Mouse (Mus musculus) thymus, adult 2 months (tissue): Measurements from ENCODE around the gene Edaradd. TPM values are rescaled to one million over a fixed set of nuclear protein-coding genes. Genes with fewer than 3 reads are reported as not detected.

Experiments used
- DNase-seq: peaks from one replicate; pipeline ENCODE4 v3.0.0; 2021
- H3K27ac ChIP-seq: fragments of 200-500 bp; 2 replicates; pipeline ENCODE4 v1.5.1; 2012; ENCODE audit warnings: low read length, control low read depth; ENCODE audit not compliant: control insufficient read depth, insufficient read depth
- H3K27me3 ChIP-seq: fragments of 200-500 bp; 2 replicates; pipeline ENCODE4 v1.6.1; 2012; ENCODE audit warnings: mild to moderate bottlenecking, low read length, moderate library complexity, mixed read lengths; ENCODE audit not compliant: control insufficient read depth, insufficient read depth
- H3K36me3 ChIP-seq: fragments of 200-500 bp; 2 replicates; pipeline ENCODE4 v1.6.1; 2012; ENCODE audit warnings: mild to moderate bottlenecking, low read length, moderate library complexity; ENCODE audit not compliant: control insufficient read depth, insufficient read depth
- H3K4me1 ChIP-seq: fragments of 200-500 bp; replicated peaks from 2 replicates; pipeline ENCODE4 v1.6.1; 2012; ENCODE audit warnings: low read length; ENCODE audit not compliant: control insufficient read depth, insufficient read depth
- H3K4me3 ChIP-seq: fragments of 200-500 bp; 2 replicates; pipeline ENCODE4 v1.5.1; 2012; ENCODE audit warnings: mild to moderate bottlenecking, low read length, control low read depth, moderate library complexity; ENCODE audit not compliant: control insufficient read depth, insufficient read depth
- CTCF ChIP-seq: fragments of 200-500 bp; IDR thresholded peaks from 2 replicates; pipeline ENCODE4 v1.5.1; 2012; ENCODE audit warnings: mild to moderate bottlenecking, control low read depth, low read length, moderate library complexity, borderline replicate concordance; ENCODE audit not compliant: control insufficient read depth, poor library complexity, insufficient read depth; ENCODE audit errors: extremely low read depth
- POLR2A ChIP-seq: fragments of 200-500 bp; IDR thresholded peaks from 2 replicates; pipeline ENCODE4 v1.6.1; 2012; ENCODE audit warnings: mild to moderate bottlenecking, low read length, control low read depth, moderate library complexity; ENCODE audit not compliant: control insufficient read depth, poor library complexity, insufficient read depth; ENCODE audit errors: extremely low read depth
- WGBS: fragments of 180-500 bp; shearing (Covaris S2); methylation state at CpG from one replicate; pipeline ENCODE4 v1.1.7; 2018; 5-methylcytosine and 5-hydroxymethylcytosine counted together
- polyA plus RNA-seq: library from polyadenylated mRNA; depleted of rRNA; stranded (reverse); fragments of >200 nt; gene quantifications from 2 replicates; pipeline ENCODE4 v1.2.3, GENCODE M21; 2012; rRNA removed

Edaradd gene
- polyA plus RNA-seq, 1 experiment: 9.8 TPM

GRCm38 (mm10) chr13:12433843-12434242 is 86.4 kb downstream of the Edaradd start:
- TF ChIP-seq POLR2A (no peak), CTCF (no peak)
- H3K4me3 ChIP-seq: no peak overlapping the region
- no peak overlapping the region for H3K27ac ChIP-seq
- no peak for DNase-seq
- WGBS: 88% methylated on average over 5 of the region's 5 CpGs
- H3K4me1 ChIP-seq: no peaks in the 10 kb centered on the region
- H3K27me3 ChIP-seq: no peaks in the 10 kb centered on the region
- peaks cover 51% of the 10 kb centered on the region for H3K36me3 ChIP-seq

GRCm38 (mm10) chr13:12428556-12428955 is 91.7 kb downstream of the Edaradd start:
- no peak for DNase-seq
- no peak overlapping the region for H3K4me3 ChIP-seq
- no peak overlapping the region for H3K27ac ChIP-seq
- WGBS: 98% methylated on average over 13 of the region's 13 CpGs
- no peaks in the 10 kb centered on the region for H3K27me3 ChIP-seq
- peaks cover 62% of the 10 kb centered on the region for H3K36me3 ChIP-seq
- TF ChIP-seq POLR2A (no peak), CTCF (no peak)
- H3K4me1 ChIP-seq: no peaks in the 10 kb centered on the region

Other genes with a start within 250 kb of the Edaradd start
- 19.2 and 93.2 TPM in 2 replicates for gene Actn2, start 179.7 kb downstream of the Edaradd start, polyA plus RNA-seq
- gene Heatr1, start 125.4 kb downstream of the Edaradd start, polyA plus RNA-seq: 66.3 and 93.2 TPM in 2 replicates
- 35.9 and 37.6 TPM in 2 replicates for gene Lgals8, start 55.5 kb downstream of the Edaradd start, polyA plus RNA-seq
- gene Ero1lb, start 45.4 kb upstream of the Edaradd start, polyA plus RNA-seq: 14.9 and 22.1 TPM in 2 replicates